Mouse (Mus musculus): ENCODE measurements at regions not wholly inside any gene's neighbourhood (a gene's known extent, or its start where the extent isn't known, plus 50 kb on each side); places are given as distances from the start of the nearest gene placed in this dataset.
"Not testable (repeated sequence)": the region's sequence is repeated elsewhere in the genome, so short reads cannot be mapped to it uniquely, and the experiment has no call there.

DNA sequence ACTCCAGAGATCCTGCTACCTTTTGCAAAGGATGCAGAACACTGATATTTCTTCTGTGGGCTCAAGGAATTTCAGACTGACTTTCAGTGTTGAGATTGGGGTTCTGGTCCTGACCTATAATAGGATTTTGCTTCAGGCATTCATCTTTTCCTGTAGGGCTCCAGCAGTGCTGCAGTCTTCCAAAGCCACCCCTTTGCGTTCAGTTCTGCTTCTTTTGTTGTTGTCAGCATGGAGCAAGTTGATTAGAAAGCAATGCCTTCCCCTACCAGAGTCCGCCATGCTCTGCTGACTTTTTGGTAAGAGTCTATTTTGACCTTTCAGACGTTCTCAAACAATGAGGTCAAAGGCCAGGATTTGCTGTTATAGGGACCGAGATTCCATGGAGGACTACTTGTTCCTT lies 297.0 kb downstream of the Impad1 start:
- Histone ChIP-seq H3K27ac (no peak overlapping the region), H3K27me3 (no peaks in the 10 kb centered on the region), H3K4me3 (no peak overlapping the region), H3K4me2 (no peak overlapping the region), H3K9me3 (no peaks in the 10 kb centered on the region), H3K9ac (no peak overlapping the region), H3K4me1 (no peaks in the 10 kb centered on the region), H3K36me3 (no peaks in the 10 kb centered on the region)
- ATAC-seq (ENCODE audit: insufficient number of reproducible peaks, low FRiP score, low TSS enrichment, low read depth), result no peak
- WGBS, result 73% methylated on average over 4 of the region's 4 CpGs

DNA sequence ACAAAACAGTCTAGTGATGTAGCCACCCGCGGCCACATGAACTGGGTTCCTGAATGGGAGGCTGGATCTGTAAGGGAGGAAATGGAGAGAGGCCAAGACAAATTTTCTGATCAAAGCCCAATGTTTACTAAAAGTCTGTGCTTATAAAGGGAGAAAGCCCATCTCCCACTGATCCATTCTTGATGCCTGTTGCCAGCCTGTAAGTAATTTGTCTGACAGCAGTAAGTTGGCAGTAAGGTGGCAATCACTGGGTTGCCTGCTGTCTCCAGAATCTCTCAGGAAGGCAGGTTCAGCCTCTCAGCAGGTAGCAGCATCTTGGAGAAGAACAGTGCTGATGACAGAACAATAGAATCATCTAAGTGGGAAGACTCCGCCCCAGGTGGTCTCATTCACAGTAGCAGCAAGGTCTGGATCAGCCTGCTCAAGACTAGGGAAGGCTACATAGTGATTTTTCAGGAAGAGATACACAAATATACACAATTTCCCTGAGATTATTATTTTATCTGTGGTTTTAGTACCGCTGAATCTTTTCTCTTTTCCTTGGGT lies 327.9 kb downstream of the Impad1 start:
- ATAC-seq (ENCODE audit: insufficient number of reproducible peaks, low FRiP score, low TSS enrichment, low read depth), result no peak
- Histone ChIP-seq H3K4me1 (peaks cover 4% of the 10 kb centered on the region), H3K9ac (no peak overlapping the region), H3K36me3 (no peaks in the 10 kb centered on the region), H3K27ac (no peak overlapping the region), H3K27me3 (no peaks in the 10 kb centered on the region), H3K9me3 (no peaks in the 10 kb centered on the region), H3K4me2 (no peak overlapping the region), H3K4me3 (no peak overlapping the region)
- WGBS, result 67% methylated on average over 4 of the region's 4 CpGs

DNA sequence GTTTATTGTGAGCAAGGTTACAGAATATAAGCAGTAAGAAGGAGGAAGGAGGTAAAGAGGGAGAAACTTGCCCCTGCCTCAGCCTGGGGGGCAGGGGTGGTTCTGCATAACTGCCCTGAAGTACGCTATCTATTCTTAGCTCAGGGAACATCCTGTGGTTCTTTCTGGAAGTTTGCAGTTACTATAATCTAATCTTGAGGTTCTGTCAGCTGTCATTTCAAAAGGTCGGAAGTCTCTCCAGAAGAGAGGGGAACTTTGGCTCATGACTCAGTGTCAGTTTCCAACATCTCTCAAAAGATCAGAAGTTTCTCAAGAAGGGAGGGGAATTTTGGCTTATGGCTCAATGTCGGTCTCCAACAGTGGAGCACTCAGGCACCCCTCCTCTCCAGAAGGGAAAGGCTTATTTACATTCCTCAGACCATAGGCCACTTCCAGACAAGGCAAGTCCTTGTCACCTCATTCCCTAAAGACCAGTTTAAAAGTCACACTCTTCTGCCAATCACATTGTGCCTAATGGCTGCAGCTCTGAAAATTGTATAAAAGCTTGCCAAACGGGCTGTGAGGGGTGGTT lies 328.9 kb downstream of the Impad1 start:
- 58% methylated on average over 4 of the region's 4 CpGs for WGBS
- H3K4me3 ChIP-seq, result no peak overlapping the region
- no peak overlapping the region for H3K9ac ChIP-seq
- no peak overlapping the region for H3K27ac ChIP-seq
- no peaks in the 10 kb centered on the region for H3K36me3 ChIP-seq
- no peaks in the 10 kb centered on the region for H3K27me3 ChIP-seq
- no peaks in the 10 kb centered on the region for H3K9me3 ChIP-seq
- ATAC-seq (ENCODE audit: insufficient number of reproducible peaks, low FRiP score, low TSS enrichment, low read depth), result no peak; the same call in 1 of the 2 replicates
- H3K4me1 ChIP-seq, result peaks cover 4% of the 10 kb centered on the region
- H3K4me2 ChIP-seq, result no peak overlapping the region

DNA sequence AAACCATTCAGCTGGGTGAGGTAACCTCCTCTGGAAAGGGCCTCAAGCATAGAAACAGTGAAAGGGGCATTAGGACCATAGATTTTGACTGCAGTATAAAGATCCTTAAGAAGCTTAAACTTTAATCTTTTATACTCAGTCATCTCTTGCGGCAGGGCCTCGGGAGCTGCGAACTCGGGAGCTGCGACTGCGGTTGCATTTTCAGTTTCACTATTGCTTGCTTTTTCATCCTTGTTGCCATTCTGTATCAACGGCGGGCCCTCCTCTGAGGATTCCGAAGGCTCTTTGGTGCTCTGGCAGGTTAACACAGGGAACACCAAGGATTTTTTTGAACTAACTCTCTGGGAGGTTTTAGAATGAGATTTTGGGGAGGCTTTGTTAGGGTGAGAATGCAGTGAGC lies 333.9 kb downstream of the Impad1 start:
- H3K4me2 ChIP-seq, result no peak overlapping the region
- no peaks in the 10 kb centered on the region for H3K36me3 ChIP-seq
- no peak overlapping the region for H3K9ac ChIP-seq
- H3K4me3 ChIP-seq, result no peak overlapping the region
- H3K27me3 ChIP-seq, result no peaks in the 10 kb centered on the region
- H3K4me1 ChIP-seq, result peaks cover 4% of the 10 kb centered on the region; the same call in 1 of the 2 replicates
- ATAC-seq (ENCODE audit: insufficient number of reproducible peaks, low FRiP score, low TSS enrichment, low read depth), result no peak
- no peaks in the 10 kb centered on the region for H3K9me3 ChIP-seq
- 90% methylated on average over 9 of the region's 9 CpGs for WGBS
- no peak overlapping the region for H3K27ac ChIP-seq

DNA sequence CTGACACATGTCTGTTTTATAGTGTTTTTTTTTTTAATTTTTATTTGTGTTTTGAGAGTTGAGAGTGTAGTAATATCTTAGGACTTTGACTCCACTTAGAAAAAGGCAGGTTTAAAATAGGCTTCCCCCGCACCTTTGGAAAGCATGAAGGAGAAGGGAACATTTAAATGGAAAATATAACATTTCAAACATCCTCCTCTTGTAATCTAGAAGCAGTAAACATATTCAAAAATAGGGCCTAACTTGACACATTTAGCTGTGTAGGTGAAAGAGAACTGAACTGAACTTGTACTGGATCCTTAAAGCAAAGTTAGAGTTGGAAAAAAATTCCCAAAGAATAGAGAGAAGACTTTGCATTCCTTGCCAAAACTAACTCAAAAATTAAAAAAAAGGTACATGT lies 343.1 kb downstream of the Impad1 start:
- H3K4me2 ChIP-seq, result no peak overlapping the region
- 98% methylated on average over 1 of the region's 1 CpGs for WGBS
- no peaks in the 10 kb centered on the region for H3K4me1 ChIP-seq
- no peaks in the 10 kb centered on the region for H3K27me3 ChIP-seq
- no peaks in the 10 kb centered on the region for H3K36me3 ChIP-seq
- no peak overlapping the region for H3K9ac ChIP-seq
- ATAC-seq (ENCODE audit: insufficient number of reproducible peaks, low FRiP score, low TSS enrichment, low read depth), result no peak
- H3K4me3 ChIP-seq, result no peak overlapping the region
- no peaks in the 10 kb centered on the region for H3K9me3 ChIP-seq
- no peak overlapping the region for H3K27ac ChIP-seq

DNA sequence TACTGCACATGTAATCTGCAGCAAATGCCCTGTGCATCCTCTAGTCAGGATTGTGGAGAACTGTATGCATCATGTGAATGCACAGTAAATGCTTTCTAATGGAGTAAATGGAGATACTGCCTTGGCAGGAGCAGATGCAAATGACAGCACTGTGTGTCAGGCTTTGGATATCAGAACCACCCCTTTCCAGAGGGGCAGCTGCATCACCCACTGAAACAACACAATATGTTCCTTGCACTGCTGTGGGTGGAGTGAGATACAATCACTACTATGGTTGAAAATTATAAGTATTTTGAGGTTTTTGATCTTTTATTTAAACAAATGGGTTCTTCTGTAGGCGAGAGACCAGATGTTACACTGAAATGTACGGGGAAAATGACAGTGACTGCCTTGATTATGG lies 350.5 kb downstream of the Impad1 start:
- Histone ChIP-seq H3K9ac (no peak overlapping the region), H3K4me1 (no peaks in the 10 kb centered on the region), H3K27me3 (no peaks in the 10 kb centered on the region), H3K36me3 (no peaks in the 10 kb centered on the region), H3K4me3 (no peak overlapping the region), H3K9me3 (no peaks in the 10 kb centered on the region), H3K27ac (no peak overlapping the region), H3K4me2 (no peak overlapping the region)
- ATAC-seq (ENCODE audit: insufficient number of reproducible peaks, low FRiP score, low TSS enrichment, low read depth), result no peak
- WGBS, result 74% methylated on average over 2 of the region's 2 CpGs

DNA sequence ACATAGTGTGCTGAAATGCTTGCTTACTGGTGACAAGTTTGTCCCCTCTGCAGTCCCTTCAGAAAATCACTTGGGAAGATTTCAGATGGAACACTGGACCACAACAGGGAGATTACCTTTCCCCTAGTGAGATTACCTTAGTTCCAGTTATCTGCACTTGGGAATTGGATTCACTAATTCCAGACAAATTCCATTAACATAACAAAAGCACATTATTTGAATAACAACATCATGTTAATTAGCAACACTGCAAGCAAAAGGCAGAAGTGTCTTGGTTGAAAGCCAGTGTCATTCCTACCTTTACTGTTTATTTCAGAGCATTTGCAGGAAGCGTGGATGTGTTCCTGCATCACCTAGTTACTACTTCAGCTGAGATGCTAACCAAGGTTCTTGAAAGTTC lies 355.6 kb downstream of the Impad1 start:
- WGBS, result 76% methylated on average over 1 of the region's 1 CpGs
- H3K9me3 ChIP-seq, result no peaks in the 10 kb centered on the region
- no peaks in the 10 kb centered on the region for H3K4me1 ChIP-seq
- H3K27me3 ChIP-seq, result no peaks in the 10 kb centered on the region
- H3K27ac ChIP-seq, result no peak overlapping the region
- H3K36me3 ChIP-seq, result no peaks in the 10 kb centered on the region
- ATAC-seq (ENCODE audit: insufficient number of reproducible peaks, low FRiP score, low TSS enrichment, low read depth), result no peak
- H3K9ac ChIP-seq, result no peak overlapping the region
- no peak overlapping the region for H3K4me2 ChIP-seq
- H3K4me3 ChIP-seq, result no peak overlapping the region

DNA sequence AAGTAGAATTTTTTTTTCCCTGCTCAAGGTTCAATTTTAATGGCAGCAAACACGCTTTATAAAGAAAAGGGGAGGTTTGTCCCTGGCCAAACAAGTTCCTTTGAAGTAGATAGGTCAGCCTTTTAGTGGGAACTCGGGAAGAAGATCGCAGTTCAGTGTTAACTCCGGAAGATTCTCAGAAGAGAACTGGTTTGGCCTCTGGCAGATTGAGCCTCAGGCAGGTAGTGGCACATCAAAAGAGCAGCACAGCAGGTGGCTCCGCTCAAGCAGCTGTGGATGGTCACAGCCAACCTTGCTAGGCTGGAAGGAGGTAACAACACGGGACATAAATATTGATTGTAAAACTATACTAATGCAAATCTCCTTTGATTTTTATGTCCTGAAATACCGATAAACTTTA lies 347.2 kb upstream of the Sdr16c6 start:
- WGBS, result 16% methylated on average over 7 of the region's 7 CpGs
- not testable (repeated sequence) for H3K4me3 ChIP-seq; H3K27ac ChIP-seq; H3K4me1 ChIP-seq; H3K9ac ChIP-seq; H3K9me3 ChIP-seq; H3K27me3 ChIP-seq; H3K36me3 ChIP-seq; H3K4me2 ChIP-seq; ATAC-seq (ENCODE audit: insufficient number of reproducible peaks, low FRiP score, low TSS enrichment, low read depth)

DNA sequence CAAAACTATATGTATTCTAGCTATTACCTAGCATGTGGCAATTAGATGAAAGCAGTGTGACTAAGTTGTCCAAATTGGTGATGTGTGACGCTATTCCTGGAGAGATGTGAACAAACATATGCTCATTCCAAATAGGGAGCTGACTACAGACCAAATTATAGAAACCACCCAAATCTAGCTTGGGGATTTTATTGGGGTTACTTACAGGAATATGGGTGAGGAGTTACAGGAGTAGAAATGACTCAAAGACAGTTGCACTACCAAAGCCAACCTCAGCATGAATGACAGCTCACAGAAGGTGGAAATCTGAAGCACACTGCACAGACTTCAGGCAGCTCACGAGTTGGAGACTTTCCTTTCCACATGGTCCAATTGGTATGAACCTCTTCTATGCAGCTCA lies 326.5 kb upstream of the Sdr16c6 start:
- H3K27ac ChIP-seq, result no peak overlapping the region
- H3K9ac ChIP-seq, result no peak overlapping the region
- H3K9me3 ChIP-seq, result no peaks in the 10 kb centered on the region
- ATAC-seq (ENCODE audit: insufficient number of reproducible peaks, low FRiP score, low TSS enrichment, low read depth), result no peak
- H3K36me3 ChIP-seq, result no peaks in the 10 kb centered on the region
- H3K4me2 ChIP-seq, result no peak overlapping the region
- no peak overlapping the region for H3K4me3 ChIP-seq
- no peaks in the 10 kb centered on the region for H3K27me3 ChIP-seq
- no peaks in the 10 kb centered on the region for H3K4me1 ChIP-seq
- 76% methylated on average over 2 of the region's 2 CpGs for WGBS

DNA sequence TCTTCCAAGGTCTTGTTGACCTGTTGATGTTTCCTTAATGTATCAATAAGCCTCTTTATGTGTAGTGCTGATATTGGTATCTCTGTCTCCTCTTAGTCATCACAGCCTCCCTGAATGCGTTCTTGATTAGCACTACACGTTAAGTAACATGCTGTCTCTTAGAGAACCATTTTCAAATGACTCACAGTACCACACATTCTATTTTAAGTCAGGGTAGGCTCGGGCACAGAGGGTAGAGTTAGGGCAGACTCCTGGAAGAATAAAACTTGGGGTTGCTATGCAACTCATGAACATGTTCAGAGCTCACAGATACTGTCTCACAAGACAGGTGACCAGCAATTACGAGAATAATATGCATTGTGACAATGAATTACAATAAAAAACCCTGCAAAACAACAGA lies 320.1 kb upstream of the Sdr16c6 start:
- Histone ChIP-seq H3K27me3 (no peaks in the 10 kb centered on the region), H3K4me3 (no peak overlapping the region), H3K36me3 (no peaks in the 10 kb centered on the region), H3K27ac (no peak overlapping the region), H3K9me3 (no peaks in the 10 kb centered on the region), H3K9ac (no peak overlapping the region), H3K4me2 (no peak overlapping the region), H3K4me1 (no peaks in the 10 kb centered on the region)
- no peak for ATAC-seq (ENCODE audit: insufficient number of reproducible peaks, low FRiP score, low TSS enrichment, low read depth)
- WGBS, result 80% methylated on average over 4 of the region's 4 CpGs

DNA sequence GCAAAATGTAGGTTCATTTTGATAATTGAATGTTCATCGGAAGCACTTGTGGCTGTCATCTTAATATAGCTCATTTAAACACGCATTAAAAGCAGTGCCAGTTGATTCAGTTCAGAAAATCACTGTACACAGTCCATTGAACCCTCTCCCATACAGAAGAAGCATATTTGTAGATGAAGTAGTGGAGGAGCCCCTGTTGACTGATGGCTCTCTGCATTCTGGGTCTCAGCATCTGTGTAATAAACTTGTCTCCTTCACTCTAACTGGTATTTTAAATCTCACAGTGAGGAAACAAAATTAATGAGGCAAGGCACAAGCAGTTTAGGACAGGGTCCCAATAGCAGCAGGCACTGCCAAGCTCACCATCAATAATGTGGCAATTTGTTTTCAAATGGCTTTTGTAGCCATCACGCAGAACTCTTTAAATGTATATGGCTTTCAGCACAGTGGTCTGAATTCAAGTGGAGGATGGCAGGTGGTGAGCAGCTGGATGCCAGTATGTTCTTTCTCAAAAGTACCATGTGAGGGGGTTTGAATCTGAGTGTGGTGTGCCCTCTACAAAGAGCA lies 302.8 kb upstream of the Sdr16c6 start:
- Histone ChIP-seq H3K4me2 (no peak overlapping the region), H3K9me3 (no peaks in the 10 kb centered on the region), H3K9ac (no peak overlapping the region), H3K27ac (no peak overlapping the region), H3K36me3 (no peaks in the 10 kb centered on the region), H3K4me3 (no peak overlapping the region), H3K4me1 (no peaks in the 10 kb centered on the region), H3K27me3 (no peaks in the 10 kb centered on the region)
- ATAC-seq (ENCODE audit: insufficient number of reproducible peaks, low FRiP score, low TSS enrichment, low read depth), result no peak
- WGBS, result 76% methylated on average over 3 of the region's 3 CpGs

DNA sequence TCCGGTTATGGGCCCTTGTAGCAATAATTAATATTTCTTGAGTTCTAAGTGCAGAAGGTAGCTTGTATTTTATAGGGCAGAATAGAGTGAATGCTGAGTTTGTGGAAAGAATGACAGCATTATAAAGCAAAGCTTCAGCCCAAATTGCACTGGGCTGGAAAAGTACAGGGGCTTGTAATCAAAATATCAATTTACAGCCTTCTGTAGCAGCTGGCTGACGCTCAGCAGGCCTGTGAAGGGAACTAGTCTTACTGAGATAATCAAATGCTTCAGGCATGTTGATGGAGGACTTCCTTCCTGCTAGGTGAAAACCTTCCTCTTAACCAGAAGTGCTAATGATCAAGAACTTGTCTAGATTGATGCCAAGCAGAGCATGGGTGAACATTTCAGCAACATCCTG lies 257.9 kb upstream of the Sdr16c6 start:
- Histone ChIP-seq H3K4me3 (no peak overlapping the region), H3K27me3 (no peaks in the 10 kb centered on the region), H3K4me1 (no peaks in the 10 kb centered on the region), H3K9ac (no peak overlapping the region), H3K27ac (peak overlapping the region; percentile 54), H3K4me2 (no peak overlapping the region), H3K36me3 (no peaks in the 10 kb centered on the region), H3K9me3 (no peaks in the 10 kb centered on the region)
- WGBS, result 34% methylated on average over 2 of the region's 2 CpGs
- peak; percentile 63; the same call in 1 of the 2 replicates for ATAC-seq (ENCODE audit: insufficient number of reproducible peaks, low FRiP score, low TSS enrichment, low read depth)

Data from limb, embryonic 15.5 days (tissue).